Mouse (Mus musculus) left cerebral cortex, adult 8-10 months (tissue): ENCODE results near the gene Art3. TPM values are rescaled to one million over a fixed set of nuclear protein-coding genes. Genes with fewer than 3 reads are reported as not detected.
A peak's percentile ranks its signal among the peaks of the same experiment; 100 is the strongest.
"Not testable (repeated sequence)": the region's sequence is repeated elsewhere in the genome, so short reads cannot be mapped to it uniquely, and the experiment has no call there.

Experiments
- DNase-seq, 2 experiments: peaks; one replicate each; pipeline ENCODE4 v3.0.0; 2022; ENCODE audit warnings: low spot score in 2 of 2
- total RNA-seq, 4 experiments: library from RNA; stranded (reverse); gene quantifications; 2 replicates each; pipeline ENCODE4 v1.2.4; 2022

Art3 gene
- total RNA-seq, 4 experiments from 2014 or later = 5.0 to 8.0 (median 6.7) TPM

GRCm38 (mm10) chr5:92336743-92337142 lies 5.1 kb downstream of the Art3 start:
- DNase-seq = no peak

- no peak for DNase-seq
Observed at GRCm38 (mm10) chr5:92340606-92341005, 9.0 kb downstream of the Art3 start.

GRCm38 (mm10) chr5:92345006-92345405 lies 13.4 kb downstream of the Art3 start:
- DNase-seq = no peak

GRCm38 (mm10) chr5:92348794-92349413 lies 17.3 kb downstream of the Art3 start, which contains the start of gene Cxcl10:
Cxcl10 (minus strand) TSS chr5:92348889.
- DNase-seq = no peak

GRCm38 (mm10) chr5:92349731-92350130 lies 18.1 kb downstream of the Art3 start:
- no peak for DNase-seq

- not testable (repeated sequence) for DNase-seq
Observed at GRCm38 (mm10) chr5:92352716-92353115, 21.1 kb downstream of the Art3 start.

- DNase-seq = no peak
Observed at GRCm38 (mm10) chr5:92353517-92353916, 21.9 kb downstream of the Art3 start.

GRCm38 (mm10) chr5:92358033-92358432 lies 26.4 kb downstream of the Art3 start:
- DNase-seq = no peak

- no peak for DNase-seq
Observed at GRCm38 (mm10) chr5:92358767-92359455, 27.3 kb downstream of the Art3 start.

GRCm38 (mm10) chr5:92363179-92363578 lies 31.6 kb downstream of the Art3 start:
- DNase-seq = no peak

- DNase-seq = no peak
Observed at GRCm38 (mm10) chr5:92364011-92364410, 32.4 kb downstream of the Art3 start.

GRCm38 (mm10) chr5:92365146-92365705 lies 33.6 kb downstream of the Art3 start:
- DNase-seq = no peak

- no peak for DNase-seq
Observed at GRCm38 (mm10) chr5:92366565-92366964, 34.9 kb downstream of the Art3 start.

GRCm38 (mm10) chr5:92368392-92368791 lies 36.8 kb downstream of the Art3 start:
- no peak for DNase-seq

- DNase-seq = peak in 1 of 2 experiments; percentile 48
Observed at GRCm38 (mm10) chr5:92369151-92369994, 37.7 kb downstream of the Art3 start.

GRCm38 (mm10) chr5:92370392-92370791 lies 38.8 kb downstream of the Art3 start:
- no peak for DNase-seq

- DNase-seq = no peak
Observed at GRCm38 (mm10) chr5:92370891-92371290, 39.3 kb downstream of the Art3 start.

GRCm38 (mm10) chr5:92371361-92371976 lies 39.8 kb downstream of the Art3 start:
- DNase-seq = no peak

- DNase-seq = no peak
Observed at GRCm38 (mm10) chr5:92372605-92373004, 41.0 kb downstream of the Art3 start.

- DNase-seq = no peak
Observed at GRCm38 (mm10) chr5:92374721-92375142, 43.1 kb downstream of the Art3 start.

- DNase-seq = no peak
Observed at GRCm38 (mm10) chr5:92375368-92375767, 43.7 kb downstream of the Art3 start.
